Mouse (Mus musculus) forebrain, embryonic 11.5 days (tissue): ENCODE data around the gene Them5. TPM values are rescaled to one million over a fixed set of nuclear protein-coding genes. Genes with fewer than 3 reads are reported as not detected.

Experiments used
- ATAC-seq: fragments of 200-750 bp; cut with Nextera tagmentation; replicated peaks from 2 replicates; pipeline ENCODE4 v1.8.0; 2017; ENCODE audit warnings: moderate TSS enrichment; ENCODE audit not compliant: low FRiP score
- DNase-seq: peaks from one replicate; pipeline ENCODE4 v3.0.0-alpha.2; 2017; ENCODE audit warnings: low spot score
- H3K27ac ChIP-seq: fragments of 300-500 bp; sonication (generic); 2 replicates; pipeline ENCODE4 v1.5.1; 2014; ENCODE audit warnings: low read depth, low read length
- H3K27me3 ChIP-seq: fragments of 300-500 bp; sonication (generic); 2 replicates; pipeline ENCODE4 v1.6.1; 2014; ENCODE audit warnings: mild to moderate bottlenecking, low read length, mixed read lengths; ENCODE audit not compliant: control insufficient read depth, insufficient read depth
- H3K36me3 ChIP-seq: fragments of 300-500 bp; sonication (generic); 2 replicates; pipeline ENCODE4 v1.6.1; 2014; ENCODE audit warnings: mild to moderate bottlenecking, low read length, moderate library complexity, mixed read lengths; ENCODE audit not compliant: control insufficient read depth, insufficient read depth
- H3K4me1 ChIP-seq: fragments of 300-500 bp; sonication (generic); replicated peaks from 2 replicates; pipeline ENCODE4 v1.6.1; 2014; ENCODE audit warnings: low read length, mixed read lengths; ENCODE audit not compliant: control insufficient read depth, insufficient read depth
- H3K4me2 ChIP-seq: fragments of 300-500 bp; sonication (generic); 2 replicates; pipeline ENCODE4 v1.6.1; 2014; ENCODE audit warnings: low read depth, mild to moderate bottlenecking, low read length, moderate library complexity, mixed read lengths; ENCODE audit not compliant: severe bottlenecking
- H3K4me3 ChIP-seq: fragments of 300-500 bp; sonication (generic); 2 replicates; pipeline ENCODE4 v1.5.1; 2014; ENCODE audit warnings: low read depth, low read length
- H3K9ac ChIP-seq: fragments of 300-500 bp; sonication (generic); 2 replicates; pipeline ENCODE4 v1.6.1; 2014; ENCODE audit warnings: low read length
- H3K9me3 ChIP-seq: fragments of 300-500 bp; sonication (generic); 2 replicates; pipeline ENCODE4 v1.6.1; 2016; ENCODE audit warnings: low read length, mixed read lengths; ENCODE audit not compliant: control insufficient read depth
- WGBS: fragments of 180-500 bp; shearing (Covaris S2); extraction: QIAGEN DNeasy Blood & Tissue Kit; methylation state at CpG from one replicate; pipeline ENCODE4 v1.1.7; 2014; 5-methylcytosine and 5-hydroxymethylcytosine counted together
- polyA plus RNA-seq: library from polyadenylated mRNA; unstranded; fragments of >200 nt; fragmentation: Nextera tagmentation; extraction: Ambion mirVana; gene quantifications from 2 replicates; pipeline ENCODE4 v1.2.1, GENCODE M21; 2014

Them5 gene
- polyA plus RNA-seq, 1 experiment from 2014 or later = 0.35 TPM

DNA sequence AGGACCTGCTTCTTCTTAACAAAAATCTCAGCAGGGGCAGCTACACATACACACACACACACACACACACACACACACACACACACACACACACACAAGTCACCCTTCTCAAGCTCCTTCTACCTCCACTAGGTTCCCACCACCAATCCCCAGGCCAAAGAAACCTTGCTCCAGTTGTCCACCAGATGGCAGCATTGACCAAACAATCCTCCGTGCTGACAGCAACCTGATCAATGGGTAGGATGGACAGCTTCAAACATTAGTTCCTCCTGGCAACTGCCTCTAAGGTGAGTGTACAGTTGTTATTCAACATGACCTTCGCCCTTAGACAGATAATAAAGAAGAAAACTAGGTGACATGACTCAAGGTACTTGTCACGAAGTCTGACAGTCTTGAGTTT lies 24.9 kb downstream of the Them5 start:
- Histone ChIP-seq H3K4me2 (no peak overlapping the region), H3K4me3 (no peak overlapping the region), H3K36me3 (no peaks in the 10 kb centered on the region), H3K27ac (no peak overlapping the region), H3K4me1 (peaks cover 12% of the 10 kb centered on the region; the same call in 1 of the 2 replicates), H3K9ac (no peak overlapping the region), H3K27me3 (peaks cover 19% of the 10 kb centered on the region), H3K9me3 (no peaks in the 10 kb centered on the region; the same call in 1 of the 2 replicates)
- DNase-seq (peak; percentile 89), ATAC-seq (peak; percentile 55)
- 21% methylated on average over 3 of the region's 3 CpGs for WGBS

DNA sequence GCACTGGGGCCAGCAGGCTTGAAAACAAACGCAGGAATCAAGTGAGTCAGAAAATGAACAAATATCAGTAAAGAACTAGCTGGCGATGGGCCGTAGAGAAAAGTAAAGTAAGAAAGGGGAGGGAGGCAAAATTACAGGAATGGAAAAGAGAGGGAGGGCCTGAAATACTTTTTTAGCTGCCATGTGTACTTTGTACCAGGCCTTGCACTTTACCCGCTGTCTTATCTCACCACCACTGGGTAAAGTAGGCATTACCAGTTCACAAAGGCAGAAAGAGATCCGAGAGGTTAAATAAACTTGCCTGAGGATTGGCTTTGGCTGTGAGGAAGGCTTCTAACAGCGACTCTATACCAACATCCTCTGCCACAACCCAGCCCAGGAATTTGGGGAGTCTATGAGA lies 25.6 kb downstream of the Them5 start:
- Histone ChIP-seq H3K4me2 (no peak overlapping the region), H3K4me3 (no peak overlapping the region), H3K9ac (no peak overlapping the region), H3K9me3 (no peaks in the 10 kb centered on the region; the same call in 1 of the 2 replicates), H3K27me3 (peaks cover 16% of the 10 kb centered on the region), H3K36me3 (no peaks in the 10 kb centered on the region), H3K27ac (no peak overlapping the region), H3K4me1 (peaks cover 8% of the 10 kb centered on the region; the same call in 1 of the 2 replicates)
- ATAC-seq (no peak), DNase-seq (no peak)
- WGBS = 80% methylated on average over 6 of the region's 6 CpGs

- no peaks in the 10 kb centered on the region for H3K9me3 ChIP-seq
- H3K36me3 ChIP-seq = no peaks in the 10 kb centered on the region
- ATAC-seq = no peak
- no peak overlapping the region for H3K4me2 ChIP-seq
- no peak overlapping the region for H3K4me3 ChIP-seq
- H3K27me3 ChIP-seq = peaks cover 7% of the 10 kb centered on the region
- H3K9ac ChIP-seq = no peak overlapping the region
- peaks cover 13% of the 10 kb centered on the region for H3K4me1 ChIP-seq
- no peak overlapping the region for H3K27ac ChIP-seq
- 67% methylated on average over 6 of the region's 6 CpGs for WGBS
- DNase-seq = no peak
These were observed 26.7 kb downstream of the Them5 start for GRCm38 (mm10) chr3:94368631-94369030.

GRCm38 (mm10) chr3:94369709-94370108 lies 27.8 kb downstream of the Them5 start:
- Histone ChIP-seq H3K9ac (no peak overlapping the region), H3K4me1 (peaks cover 15% of the 10 kb centered on the region), H3K4me2 (no peak overlapping the region), H3K4me3 (no peak overlapping the region), H3K36me3 (no peaks in the 10 kb centered on the region), H3K9me3 (no peaks in the 10 kb centered on the region), H3K27ac (no peak overlapping the region), H3K27me3 (peaks cover 4% of the 10 kb centered on the region; the same call in 1 of the 2 replicates)
- WGBS = 76% methylated on average over 2 of the region's 2 CpGs
- ATAC-seq (no peak), DNase-seq (no peak)

DNA sequence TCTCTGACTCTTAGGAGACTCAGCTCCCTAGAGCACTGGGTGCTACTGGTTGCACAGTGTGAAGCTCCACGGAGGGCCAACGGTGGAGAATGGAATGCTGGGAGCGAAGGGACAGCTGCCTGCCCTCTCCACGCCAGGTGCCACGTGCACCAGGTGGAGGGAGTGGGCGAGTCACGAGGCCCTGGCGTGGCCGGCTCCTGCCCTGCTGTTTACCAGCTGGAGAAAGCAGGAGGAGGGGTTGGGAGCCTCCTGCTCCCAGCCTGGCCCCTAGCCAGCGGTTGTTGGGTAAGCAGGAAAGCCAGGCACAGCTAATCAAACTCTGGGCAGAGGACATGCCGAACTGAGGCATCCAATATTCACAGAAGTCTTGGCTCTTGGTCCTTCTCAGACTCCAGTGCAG lies 29.7 kb downstream of the Them5 start:
- Histone ChIP-seq H3K4me2 (peak overlapping the region; percentile 12; the same call in 1 of the 2 replicates), H3K4me3 (no peak overlapping the region), H3K27me3 (peaks cover 4% of the 10 kb centered on the region; the same call in 1 of the 2 replicates), H3K9ac (no peak overlapping the region), H3K36me3 (no peaks in the 10 kb centered on the region), H3K4me1 (peaks cover 15% of the 10 kb centered on the region), H3K9me3 (no peaks in the 10 kb centered on the region), H3K27ac (no peak overlapping the region)
- no peak; the same call in 1 of the 2 replicates for ATAC-seq
- DNase-seq = no peak
- 8% methylated on average over 11 of the region's 11 CpGs for WGBS

GRCm38 (mm10) chr3:94372038-94372437 lies 30.1 kb downstream of the Them5 start:
- DNase-seq = no peak
- Histone ChIP-seq H3K4me2 (no peak overlapping the region), H3K27me3 (peaks cover 4% of the 10 kb centered on the region; the same call in 1 of the 2 replicates), H3K27ac (no peak overlapping the region), H3K36me3 (no peaks in the 10 kb centered on the region), H3K4me1 (peaks cover 15% of the 10 kb centered on the region), H3K4me3 (no peak overlapping the region), H3K9ac (no peak overlapping the region), H3K9me3 (no peaks in the 10 kb centered on the region)
- WGBS = 0% methylated on average over 3 of the region's 3 CpGs
- no peak for ATAC-seq

- peak within 1 kb of the TSS; percentile 43 for H3K4me2 ChIP-seq
- H3K9me3 ChIP-seq = no peaks in the 10 kb centered on the region
- no peak for DNase-seq
- no peaks in the 10 kb centered on the region for H3K36me3 ChIP-seq
- peak within 1 kb of the TSS; percentile 16 for H3K9ac ChIP-seq
- H3K27ac ChIP-seq = no peak within 1 kb of the TSS
- WGBS = 16% methylated on average over 5 of the region's 5 CpGs
- 0 out of 2 replicates have a peak, but pooled peaks have one; percentile 13 for ATAC-seq
- H3K27me3 ChIP-seq = peaks cover 4% of the 10 kb centered on the region; the same call in 1 of the 2 replicates
- H3K4me3 ChIP-seq = peak within 1 kb of the TSS; percentile 7; the same call in 1 of the 2 replicates
- H3K4me1 ChIP-seq = peaks cover 15% of the 10 kb centered on the region
These were observed 30.7 kb downstream of the Them5 start, which contains the start of gene Rorc for GRCm38 (mm10) chr3:94372641-94373040. Gene Rorc, plus strand, starts transcription at chr3:94372794.

- WGBS = 4% methylated on average over 10 of the region's 10 CpGs
- Histone ChIP-seq H3K27ac (no peak overlapping the region), H3K9me3 (no peaks in the 10 kb centered on the region), H3K27me3 (peaks cover 4% of the 10 kb centered on the region; the same call in 1 of the 2 replicates), H3K4me2 (peak overlapping the region; percentile 43), H3K4me1 (peaks cover 15% of the 10 kb centered on the region), H3K36me3 (no peaks in the 10 kb centered on the region), H3K4me3 (peak overlapping the region; percentile 7; the same call in 1 of the 2 replicates), H3K9ac (peak overlapping the region; percentile 16)
- ATAC-seq (peak; percentile 50; the same call in 1 of the 2 replicates), DNase-seq (no peak)
These were observed 31.2 kb downstream of the Them5 start for GRCm38 (mm10) chr3:94373090-94373489.

DNA sequence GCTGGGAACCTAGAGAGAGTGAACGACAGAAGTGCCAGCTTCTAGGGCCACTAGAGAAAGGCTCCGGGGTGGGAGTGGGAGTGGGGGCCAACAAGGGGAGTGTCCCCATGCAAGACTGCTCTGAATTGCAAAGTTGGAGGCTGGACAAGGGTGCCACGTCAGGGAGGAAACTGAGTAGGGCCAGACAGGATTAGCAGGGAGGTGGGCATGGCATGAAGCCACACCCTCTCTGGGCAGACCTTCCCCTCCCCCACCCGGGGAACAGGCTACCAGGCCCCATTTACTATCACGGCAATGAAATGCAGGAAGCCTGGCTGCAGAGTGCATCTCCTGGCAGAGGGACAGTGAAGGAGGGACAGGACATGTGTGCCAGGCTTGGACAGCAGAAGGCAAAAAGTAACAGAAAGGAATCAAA lies 31.7 kb downstream of the Them5 start:
- H3K4me1 ChIP-seq = peaks cover 15% of the 10 kb centered on the region
- H3K4me2 ChIP-seq = peak overlapping the region; percentile 43; the same call in 1 of the 2 replicates
- ATAC-seq (peak; percentile 61), DNase-seq (no peak)
- H3K9me3 ChIP-seq = no peaks in the 10 kb centered on the region
- H3K27me3 ChIP-seq = peaks cover 4% of the 10 kb centered on the region; the same call in 1 of the 2 replicates
- H3K9ac ChIP-seq = peak overlapping the region; percentile 16; the same call in 1 of the 2 replicates
- peak overlapping the region; percentile 7; the same call in 1 of the 2 replicates for H3K4me3 ChIP-seq
- H3K36me3 ChIP-seq = no peaks in the 10 kb centered on the region
- 0% methylated on average over 5 of the region's 5 CpGs for WGBS
- no peak overlapping the region for H3K27ac ChIP-seq
